Mouse (Mus musculus) lung, adult 2 months (tissue): ENCODE measurements at regions not wholly inside any gene's neighbourhood (a gene's known extent, or its start where the extent isn't known, plus 50 kb on each side); places are given as distances from the start of the nearest gene placed in this dataset.

ENCODE experiments used
- CTCF ChIP-seq: fragments of 200-500 bp; IDR thresholded peaks from 2 replicates; pipeline ENCODE4 v1.5.1; 2011; ENCODE audit warnings: mild to moderate bottlenecking, low read length, control low read depth; ENCODE audit not compliant: insufficient read depth
- POLR2A ChIP-seq: fragments of 200-500 bp; IDR thresholded peaks from 2 replicates; pipeline ENCODE4 v1.6.1; 2011; ENCODE audit warnings: low read depth, mild to moderate bottlenecking, control low read depth, low read length, borderline replicate concordance; ENCODE audit errors: extremely low read depth

GRCm38 (mm10) chr19:14371360-14371759 is 226.5 kb downstream of the Tle4 start:
- TF ChIP-seq POLR2A (no peak), CTCF (no peak)
